Mouse (Mus musculus) spleen, adult 18-20 months (tissue): ENCODE measurements at regions not wholly inside any gene's neighbourhood (a gene's known extent, or its start where the extent isn't known, plus 50 kb on each side); places are given as distances from the start of the nearest gene placed in this dataset.

Experiments used
- DNase-seq, 2 experiments: peaks; one replicate each; pipeline ENCODE4 v3.0.0; 2022; ENCODE audit warnings: mixed read lengths in 2 of 2

- DNase-seq: no peak
Measured at GRCm38 (mm10) chr13:110450526-110450925, 55.7 kb downstream of the Plk2 start.

- no peak for DNase-seq
Measured at GRCm38 (mm10) chr13:110452009-110452525, 57.2 kb downstream of the Plk2 start.

GRCm38 (mm10) chr13:110455085-110455484 is 60.2 kb downstream of the Plk2 start:
- DNase-seq: no peak

DNA sequence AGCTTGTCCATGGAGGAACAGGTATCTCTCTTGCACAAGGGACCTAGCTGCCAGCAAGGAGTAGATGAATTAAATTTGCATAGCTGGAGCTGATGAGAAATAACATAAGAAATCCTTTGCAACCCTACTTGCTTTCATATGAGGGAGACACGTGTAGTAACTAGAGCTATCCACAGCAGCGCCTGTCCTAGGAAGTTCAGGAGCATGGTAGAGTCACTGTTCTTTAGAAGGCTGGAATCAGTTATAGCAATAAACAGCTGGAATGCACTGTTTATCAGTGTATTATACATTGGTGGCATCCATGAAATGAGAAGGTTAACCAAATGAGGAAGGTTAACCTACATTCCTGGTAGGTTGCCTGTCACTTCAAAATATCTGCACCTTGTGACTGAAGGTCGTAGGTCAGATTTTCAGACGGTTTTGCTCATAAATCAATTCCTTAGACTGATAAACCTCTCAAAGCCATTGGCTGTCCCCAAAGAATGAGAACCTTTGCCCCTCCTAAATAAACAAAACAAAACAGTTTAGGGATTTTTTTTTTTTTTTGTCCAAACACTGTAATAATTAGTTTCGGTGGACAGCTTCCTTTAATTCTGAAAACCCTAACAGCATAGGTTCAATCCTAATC is 60.8 kb downstream of the Plk2 start:
- DNase-seq: no peak

DNA sequence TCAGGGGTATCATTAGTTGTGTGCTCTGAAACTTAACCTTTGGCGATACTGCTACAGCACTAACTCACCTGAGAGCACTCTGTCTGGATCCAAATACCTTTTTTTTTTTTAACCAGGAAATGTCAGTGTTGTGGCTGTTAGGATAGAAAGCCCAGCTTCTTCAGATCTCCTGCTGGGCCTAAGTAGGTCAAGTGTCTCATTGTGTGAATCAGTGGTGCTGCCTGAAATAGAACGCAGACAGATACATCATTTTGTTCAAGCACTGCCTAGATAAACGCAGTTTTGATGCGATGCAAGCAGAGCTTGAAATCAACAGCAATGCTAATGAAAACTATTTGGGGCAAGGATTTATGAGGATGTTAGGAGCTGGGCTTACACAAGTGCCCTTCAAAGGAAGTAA is 63.9 kb downstream of the Plk2 start:
- DNase-seq: no peak

DNA sequence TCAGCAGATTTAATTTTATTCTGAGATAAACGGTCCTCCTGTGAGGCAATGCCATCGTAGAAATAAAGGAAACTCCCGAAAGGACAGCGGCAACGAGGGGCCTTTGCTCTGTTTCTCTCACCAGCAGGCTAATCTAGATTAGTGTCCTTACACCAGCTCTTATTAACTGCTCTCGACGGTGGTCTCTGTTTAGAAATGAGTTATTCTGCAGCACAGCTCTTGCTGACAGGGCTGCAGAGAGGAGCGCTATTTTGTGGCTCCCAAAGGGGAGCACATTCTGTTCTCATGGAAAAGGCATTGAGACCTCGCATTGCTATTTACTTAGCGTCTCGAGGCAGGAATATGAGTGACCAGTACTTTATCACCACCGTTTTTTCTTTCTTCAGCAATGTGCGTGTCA is 66.7 kb downstream of the Plk2 start:
- DNase-seq: no peak

DNA sequence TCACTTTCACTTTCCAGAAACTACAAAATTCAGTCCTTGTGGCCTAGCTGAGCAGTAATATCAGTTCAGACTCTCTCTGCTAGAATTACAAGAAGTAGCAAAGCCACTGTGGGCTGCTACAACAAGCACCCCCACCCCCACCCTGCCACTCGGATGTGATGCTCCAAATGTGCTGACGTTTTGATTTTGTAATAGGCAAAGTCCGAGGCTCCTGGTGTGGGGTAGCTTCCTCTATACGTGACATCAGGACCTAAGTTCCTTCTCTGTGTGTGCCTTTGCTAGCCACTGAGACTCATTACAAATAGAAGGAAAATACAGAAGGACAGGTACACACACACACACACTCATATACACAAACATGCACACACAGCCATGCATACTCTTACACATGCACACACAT is 76.7 kb downstream of the Plk2 start:
- DNase-seq: no peak

DNA sequence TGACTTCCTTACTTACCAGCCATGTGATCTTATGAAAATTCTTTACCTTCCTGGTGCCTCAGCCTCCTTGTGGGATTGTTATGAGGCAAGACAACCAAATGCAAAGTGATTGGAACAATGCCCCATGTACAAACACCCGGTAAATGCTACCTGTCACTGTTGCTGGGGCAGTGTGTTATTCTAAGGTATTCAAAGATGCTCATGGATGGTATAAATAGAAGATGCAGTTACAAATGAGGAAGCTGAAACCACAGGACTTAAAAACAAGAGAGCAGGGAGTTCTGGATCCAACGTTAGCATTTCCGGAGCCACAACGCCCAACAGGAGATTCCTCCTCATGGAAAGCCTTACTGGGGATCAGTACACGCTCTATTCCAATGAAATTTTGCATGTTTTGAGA is 82.9 kb downstream of the Plk2 start:
- DNase-seq: no peak

DNA sequence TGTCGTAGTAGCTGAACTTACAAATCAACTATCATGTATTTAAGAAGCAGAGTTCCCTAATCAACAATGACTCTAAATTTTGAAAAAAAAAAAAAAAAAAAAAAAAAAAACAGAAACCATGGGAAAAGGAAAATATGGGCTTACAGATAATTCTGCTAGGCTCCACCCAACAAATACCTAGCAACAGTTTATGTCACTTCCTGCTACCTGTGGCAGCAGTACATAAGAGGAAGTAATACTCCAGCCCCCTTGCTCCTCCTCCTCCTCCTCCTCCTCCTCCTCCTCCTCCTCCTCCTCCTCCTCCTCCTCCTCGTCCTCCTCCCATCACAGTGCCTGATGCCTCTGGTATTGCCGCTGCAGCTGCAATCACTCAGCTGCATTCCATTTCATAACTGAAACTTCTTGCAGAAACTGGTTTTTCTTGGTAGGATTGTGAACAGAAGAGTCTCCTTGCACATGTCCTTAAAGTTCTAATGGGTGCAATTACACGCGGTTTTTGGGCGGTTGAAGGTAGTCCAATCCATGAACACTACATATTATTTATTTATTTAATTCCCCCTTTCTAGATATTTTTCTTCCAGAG is 89.6 kb downstream of the Plk2 start:
- DNase-seq: no peak

DNA sequence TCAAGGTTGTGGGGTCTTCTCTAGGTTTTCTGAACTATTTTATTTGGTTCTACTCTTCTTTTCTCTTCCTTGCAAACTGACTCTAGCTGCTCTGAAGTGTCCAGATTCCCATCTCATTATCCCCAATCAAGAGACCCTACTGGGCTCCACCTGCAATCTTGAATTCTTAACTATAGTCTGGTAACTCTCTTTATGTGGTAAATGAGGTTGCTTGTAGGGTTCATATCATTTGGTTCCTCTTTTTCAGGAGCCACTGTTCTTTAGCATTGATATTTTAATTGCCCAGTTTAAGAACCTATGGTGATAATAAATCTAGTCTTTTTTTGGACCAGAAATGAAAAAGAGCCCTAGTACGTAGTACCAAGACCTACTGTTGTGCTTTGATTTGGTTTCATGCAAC is 90.7 kb downstream of the Plk2 start:
- DNase-seq: no peak

DNA sequence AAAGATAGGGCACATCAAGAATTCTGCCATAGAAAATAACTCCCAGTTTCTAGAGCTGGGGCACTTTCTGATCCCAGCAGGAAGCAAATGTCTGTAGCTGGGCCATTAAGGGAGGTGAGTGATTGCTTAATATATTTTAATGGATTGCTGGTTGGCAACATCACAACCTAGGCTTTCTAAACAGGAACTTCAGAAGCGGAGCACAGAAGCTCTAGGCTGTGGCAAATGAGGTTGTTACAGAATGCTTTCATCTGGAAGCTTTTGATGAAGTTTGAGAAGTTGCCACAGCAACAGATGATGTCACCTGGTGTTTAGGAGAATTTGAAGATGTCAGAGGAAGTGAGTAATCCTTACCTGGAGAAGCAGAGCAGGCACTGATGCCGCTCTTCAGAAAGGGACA is 95.3 kb downstream of the Plk2 start:
- DNase-seq: no peak

- no peak for DNase-seq
Measured at GRCm38 (mm10) chr13:110492296-110493001, 97.6 kb downstream of the Plk2 start.

GRCm38 (mm10) chr13:110493002-110493552 is 98.2 kb downstream of the Plk2 start:
- DNase-seq: no peak

DNA sequence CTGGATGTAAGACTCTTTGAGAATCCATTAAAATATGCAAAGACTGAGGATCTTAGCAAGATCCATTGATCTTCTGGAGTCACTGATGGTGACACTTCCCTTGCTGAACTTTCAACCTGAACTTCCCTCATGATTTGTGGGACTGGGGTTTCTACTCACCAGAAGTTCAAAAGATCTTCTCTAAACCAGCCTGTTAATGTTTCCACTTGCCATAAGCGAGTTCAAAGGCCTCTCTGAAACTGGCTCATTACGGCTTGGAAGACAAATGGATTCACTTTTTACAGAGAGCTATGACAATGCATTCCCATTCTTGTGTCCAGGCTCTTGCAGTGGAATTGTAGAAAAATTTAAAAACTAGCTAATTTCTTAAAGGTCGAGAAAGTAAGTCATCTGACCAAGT is 102.6 kb downstream of the Plk2 start:
- DNase-seq: no peak

GRCm38 (mm10) chr13:110507814-110508362 is 113.0 kb downstream of the Plk2 start:
- no peak for DNase-seq

DNA sequence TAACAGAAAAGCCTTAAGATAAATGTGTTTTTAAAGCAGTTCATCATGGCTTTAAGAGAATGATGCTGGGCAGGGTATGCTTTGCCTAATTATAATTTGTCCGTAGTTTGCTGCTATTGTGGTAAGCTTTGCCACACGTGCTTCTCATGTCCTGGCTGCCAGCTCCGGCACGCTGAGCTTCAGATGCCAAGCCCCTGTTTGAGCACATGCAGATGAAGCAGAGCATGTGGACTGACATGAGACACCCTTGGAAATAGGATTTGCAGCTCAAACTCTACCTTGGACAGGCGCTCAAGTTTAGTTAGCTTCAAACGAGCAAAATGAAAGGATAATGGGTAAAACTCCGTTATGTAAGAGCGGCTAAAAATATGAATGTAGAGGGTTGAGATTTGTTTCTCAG is 123.1 kb downstream of the Plk2 start:
- no peak for DNase-seq

GRCm38 (mm10) chr13:110522974-110523373 is 128.1 kb downstream of the Plk2 start:
- DNase-seq: no peak

- no peak for DNase-seq
Measured at GRCm38 (mm10) chr13:110527681-110528080, 132.8 kb downstream of the Plk2 start.

- no peak for DNase-seq
Measured at GRCm38 (mm10) chr13:110529624-110530023, 134.8 kb downstream of the Plk2 start.

DNA sequence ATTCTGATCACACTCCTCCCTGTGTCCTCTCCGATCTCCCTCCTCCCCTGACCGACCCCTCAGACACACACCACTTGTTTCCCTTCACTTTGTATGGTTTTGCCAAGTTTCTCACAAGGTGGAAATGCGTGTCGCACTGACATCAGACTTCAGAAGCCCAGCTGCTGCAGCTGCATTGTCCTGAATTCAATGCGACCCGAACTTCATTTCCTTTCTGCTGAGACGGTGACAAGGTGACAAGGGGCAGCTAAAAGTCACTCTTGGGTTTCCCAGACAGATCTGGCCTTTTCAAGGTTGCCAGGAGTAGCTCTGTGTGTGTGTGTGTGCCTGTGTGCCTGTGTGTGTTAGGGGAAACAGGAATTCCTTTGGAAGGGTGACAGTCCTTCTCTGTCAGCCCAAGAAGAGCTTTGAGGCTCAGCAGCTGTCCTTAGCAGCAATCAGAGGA is 139.5 kb downstream of the Plk2 start:
- no peak for DNase-seq

- no peak for DNase-seq
Measured at GRCm38 (mm10) chr13:110535785-110536184, 140.9 kb downstream of the Plk2 start.

DNA sequence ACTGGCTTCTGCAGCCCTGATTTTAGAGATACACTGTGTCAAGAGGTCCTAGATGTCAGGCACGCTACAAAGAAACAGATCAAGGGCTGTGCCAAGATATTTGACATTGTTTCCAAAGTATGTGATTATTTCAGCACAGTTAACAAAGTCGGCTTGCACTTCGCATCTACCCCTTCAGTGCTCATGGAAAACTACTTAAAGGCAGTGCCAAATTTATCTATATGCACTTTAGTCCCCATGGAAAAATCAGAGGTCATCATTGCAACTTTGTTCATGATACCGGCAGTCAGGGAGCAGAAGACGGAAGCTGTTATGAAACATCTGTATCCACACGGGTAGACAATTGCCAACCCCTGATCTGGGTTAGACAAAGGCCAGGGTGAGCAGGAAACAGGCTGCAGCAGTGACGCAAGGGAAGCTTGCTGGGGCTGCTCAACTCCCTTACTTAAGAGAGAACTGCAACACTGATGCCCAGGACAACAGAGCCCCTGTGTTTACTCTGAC is 143.2 kb downstream of the Plk2 start:
- no peak for DNase-seq

GRCm38 (mm10) chr13:110540543-110541265 is 145.9 kb downstream of the Plk2 start:
- no peak for DNase-seq
